Mouse (Mus musculus) layer of hippocampus, postnatal 36 days (tissue): Measurements from ENCODE around the gene Pdlim5. TPM values are rescaled to one million over a fixed set of nuclear protein-coding genes. Genes with fewer than 3 reads are reported as not detected.

ENCODE experiments used
- DNase-seq, 2 experiments: peaks; one replicate each; pipeline ENCODE4 v3.0.0; 2022
- total RNA-seq, 2 experiments: library from RNA; stranded (reverse); gene quantifications; 2 replicates each; pipeline ENCODE4 v1.2.3; 2021

Gene Pdlim5
- total RNA-seq, 2 experiments from 2014 or later: 22.6 to 25.7 TPM

GRCm38 (mm10) chr3:142394796-142395508, 544 bp downstream of the Pdlim5 start:
- peak; percentile 27 to 36 for DNase-seq

- no peak for DNase-seq
These were observed 1.5 kb downstream of the Pdlim5 start for GRCm38 (mm10) chr3:142394000-142394411.

DNA sequence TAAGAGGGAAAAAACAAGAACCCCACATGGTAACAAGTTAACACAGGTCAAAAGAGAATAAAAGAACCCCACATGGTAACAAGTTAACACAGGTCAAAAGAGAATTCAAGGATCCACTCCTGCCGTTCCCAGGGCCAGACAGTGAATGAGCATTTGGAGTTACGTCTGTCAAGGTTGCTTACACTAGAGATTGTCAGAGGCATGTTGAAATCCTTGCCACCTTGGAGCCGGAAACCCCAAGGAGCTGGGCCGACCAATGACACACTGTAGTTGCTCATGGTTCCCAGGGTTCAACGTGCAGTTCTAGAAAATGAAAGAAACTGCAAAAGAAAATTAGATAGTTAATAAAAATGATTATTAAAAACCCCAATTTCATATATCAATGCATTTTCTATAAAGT, 4.0 kb downstream of the Pdlim5 start:
- DNase-seq: no peak

DNA sequence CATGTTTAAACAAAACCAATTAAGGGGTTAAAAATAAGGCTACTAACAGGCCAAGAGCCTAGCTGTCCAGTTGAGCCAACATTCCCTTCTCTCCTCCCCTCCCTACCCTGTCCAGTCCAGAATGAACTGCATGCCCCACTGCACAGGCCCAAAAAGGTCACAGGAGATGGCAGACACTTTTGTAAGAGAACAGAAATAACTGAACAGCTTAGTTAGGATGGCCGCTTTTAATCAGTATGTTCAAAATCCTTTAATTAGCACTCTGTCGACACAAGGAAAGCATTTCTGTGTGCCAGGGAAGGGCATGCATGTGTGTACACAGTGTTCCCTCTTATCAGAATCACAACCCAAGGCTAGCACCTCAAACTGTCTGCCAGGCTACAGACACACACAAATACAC, 5.2 kb downstream of the Pdlim5 start:
- DNase-seq: no peak

DNA sequence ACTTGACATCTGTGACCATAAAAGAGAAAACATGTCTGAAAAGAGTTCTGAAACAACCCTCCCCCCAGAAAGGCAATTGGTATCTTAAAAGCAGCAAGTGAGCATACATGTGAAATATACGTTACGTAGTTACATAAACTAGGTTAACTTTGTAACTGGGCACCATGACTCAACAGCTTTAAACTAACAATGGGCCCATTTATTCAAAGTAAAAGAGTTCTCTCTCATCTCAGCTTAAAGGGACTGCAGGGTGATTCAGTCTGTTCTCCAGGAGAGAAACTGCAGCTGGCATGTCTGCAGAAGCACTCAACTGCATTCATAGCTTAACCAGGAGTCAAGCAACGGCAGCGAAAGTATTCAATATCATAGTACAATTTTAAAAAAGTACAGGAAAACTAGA, 7.3 kb downstream of the Pdlim5 start:
- DNase-seq: no peak

- DNase-seq: no peak
These were observed 9.0 kb downstream of the Pdlim5 start for GRCm38 (mm10) chr3:142386505-142386904.

GRCm38 (mm10) chr3:142385690-142386089, 9.8 kb downstream of the Pdlim5 start:
- no peak for DNase-seq

GRCm38 (mm10) chr3:142376638-142377037, 18.9 kb downstream of the Pdlim5 start:
- no peak for DNase-seq

GRCm38 (mm10) chr3:142375106-142375505, 20.4 kb downstream of the Pdlim5 start:
- DNase-seq: no peak

- DNase-seq: no peak
These were observed 22.9 kb downstream of the Pdlim5 start for GRCm38 (mm10) chr3:142372465-142373147.

- DNase-seq: no peak
These were observed 27.1 kb downstream of the Pdlim5 start for GRCm38 (mm10) chr3:142368411-142368810.

DNA sequence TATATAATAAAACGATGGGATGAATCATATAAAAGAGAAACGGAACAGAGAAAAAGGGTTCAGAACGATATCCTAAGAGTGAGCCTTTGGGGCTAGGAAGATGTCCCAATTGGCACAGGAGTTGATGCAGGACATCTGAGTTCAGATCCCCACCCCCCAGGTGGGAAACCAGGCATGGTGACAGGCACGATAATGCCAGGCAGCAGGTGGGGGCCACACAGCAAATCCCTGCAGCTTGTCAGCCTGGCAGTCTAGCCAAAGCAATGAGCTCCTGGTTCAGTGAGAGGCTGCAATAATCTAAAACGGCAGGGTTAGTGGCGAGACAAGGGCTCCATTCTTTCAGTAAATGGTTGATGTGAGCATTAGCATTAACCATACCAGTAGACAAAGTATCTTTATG, 33.4 kb downstream of the Pdlim5 start:
- DNase-seq: no peak

DNA sequence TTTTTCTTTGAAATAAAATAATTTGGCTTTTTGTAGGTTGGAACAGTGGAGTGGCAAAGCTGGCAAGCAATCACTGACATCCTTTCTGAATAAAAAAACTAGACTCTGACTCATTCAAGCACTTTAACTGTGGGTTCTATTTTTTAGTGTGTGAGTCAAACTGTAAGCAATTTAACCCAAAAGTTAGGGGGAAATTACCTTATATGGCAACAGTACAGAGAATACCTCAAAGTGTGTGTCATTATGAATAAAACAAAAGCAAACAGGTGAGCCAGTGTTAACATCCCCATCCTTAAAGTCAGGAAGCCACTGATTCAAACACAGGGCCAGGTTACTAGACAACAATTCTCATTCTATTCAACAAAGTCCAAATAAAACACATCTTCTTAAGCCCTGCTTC, 36.5 kb downstream of the Pdlim5 start:
- DNase-seq: no peak

- DNase-seq: no peak
These were observed 38.8 kb downstream of the Pdlim5 start for GRCm38 (mm10) chr3:142356661-142357060.

GRCm38 (mm10) chr3:142353218-142353617, 42.3 kb downstream of the Pdlim5 start:
- DNase-seq: no peak

- no peak for DNase-seq
These were observed 45.0 kb downstream of the Pdlim5 start for GRCm38 (mm10) chr3:142350513-142350912.

GRCm38 (mm10) chr3:142348816-142349631, 46.5 kb downstream of the Pdlim5 start:
- DNase-seq: no peak

DNA sequence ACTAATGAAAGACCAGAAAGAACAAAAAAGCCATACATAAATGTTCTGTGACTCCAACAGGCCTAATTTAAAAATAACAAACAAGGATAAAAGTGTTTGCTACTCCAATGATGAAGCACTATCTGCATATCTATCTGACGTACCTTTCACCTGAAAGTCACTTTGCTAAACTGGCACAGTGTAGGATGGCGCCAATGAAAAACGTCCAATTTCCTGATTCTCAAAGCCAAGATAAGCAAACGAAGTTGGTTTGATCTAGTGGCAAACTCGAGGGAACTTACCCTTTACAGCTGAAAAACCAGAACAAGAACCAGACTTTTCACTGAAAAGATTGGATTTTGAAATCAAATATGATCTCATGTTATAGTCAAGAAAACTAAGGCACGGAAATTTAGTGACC, 49.2 kb downstream of the Pdlim5 start:
- no peak for DNase-seq

GRCm38 (mm10) chr3:142345235-142346125, 50.0 kb downstream of the Pdlim5 start:
- DNase-seq: no peak

GRCm38 (mm10) chr3:142343786-142344185, 51.7 kb downstream of the Pdlim5 start:
- DNase-seq: no peak

DNA sequence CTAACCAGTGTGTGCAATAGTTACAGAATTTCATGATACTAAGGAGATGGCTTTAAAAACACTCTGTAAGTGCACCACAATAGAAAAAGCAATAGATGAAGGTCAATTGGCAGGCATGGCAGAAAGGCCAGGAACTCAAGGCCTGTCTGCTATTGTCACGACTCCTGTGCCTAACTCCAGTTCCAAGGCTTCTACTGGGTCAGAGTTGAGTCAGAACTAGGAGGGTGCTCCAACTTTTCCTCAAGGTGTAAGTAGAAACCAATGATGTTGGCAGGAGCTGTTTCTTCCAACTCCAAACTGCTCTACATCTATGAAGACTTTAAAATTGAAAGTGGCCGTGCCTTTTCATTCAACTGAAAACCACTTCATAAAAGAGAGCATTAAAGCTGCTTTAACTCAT, 54.8 kb downstream of the Pdlim5 start:
- no peak for DNase-seq
